Mouse (Mus musculus) C2C12 (cell line): ENCODE data around the gene Calm3.

Experiments
- CTCF ChIP-seq: IDR thresholded peaks from one replicate; pipeline ENCODE4 v1.5.1; 2011; ENCODE audit not compliant: control insufficient read depth, insufficient read depth, insufficient read length
- FOSL1 ChIP-seq: IDR thresholded peaks from one replicate; pipeline ENCODE4 v1.8.0; 2011; ENCODE audit warnings: mild to moderate bottlenecking, low read length; ENCODE audit not compliant: poor library complexity, insufficient read depth, severe bottlenecking
- MAX ChIP-seq: IDR thresholded peaks from one replicate; pipeline ENCODE4 v1.6.1; 2011; ENCODE audit warnings: mild to moderate bottlenecking, control low read depth
- MYOD1 ChIP-seq: IDR thresholded peaks from one replicate; pipeline ENCODE4 v1.6.1; 2011; ENCODE audit warnings: low read depth; ENCODE audit not compliant: control insufficient read depth, insufficient read length
- MYOG ChIP-seq: IDR thresholded peaks from one replicate; pipeline ENCODE4 v1.6.1; 2011; ENCODE audit not compliant: control insufficient read depth, insufficient read length; ENCODE audit errors: extremely low read depth
- USF1 ChIP-seq: IDR thresholded peaks from one replicate; pipeline ENCODE4 v1.6.1; 2011; ENCODE audit warnings: low read depth, mild to moderate bottlenecking, control low read depth, moderate library complexity

- no peak for TF ChIP-seq CTCF
- TF ChIP-seq MAX: peak; percentile 20
- TF ChIP-seq MYOD1: no peak
- TF ChIP-seq FOSL1: no peak
- no peak for TF ChIP-seq USF1
- no peak for TF ChIP-seq MYOG
Observed at GRCm38 (mm10) chr7:16912360-16912759, 11.6 kb downstream of the Calm3 start.
